Mouse (Mus musculus): ENCODE measurements around the gene Trafd1. TPM values are rescaled to one million over a fixed set of nuclear protein-coding genes. Genes with fewer than 3 reads are reported as not detected.

Trafd1 gene
- polyA plus RNA-seq, 1 experiment from 2014 or later = 37.5 TPM

DNA sequence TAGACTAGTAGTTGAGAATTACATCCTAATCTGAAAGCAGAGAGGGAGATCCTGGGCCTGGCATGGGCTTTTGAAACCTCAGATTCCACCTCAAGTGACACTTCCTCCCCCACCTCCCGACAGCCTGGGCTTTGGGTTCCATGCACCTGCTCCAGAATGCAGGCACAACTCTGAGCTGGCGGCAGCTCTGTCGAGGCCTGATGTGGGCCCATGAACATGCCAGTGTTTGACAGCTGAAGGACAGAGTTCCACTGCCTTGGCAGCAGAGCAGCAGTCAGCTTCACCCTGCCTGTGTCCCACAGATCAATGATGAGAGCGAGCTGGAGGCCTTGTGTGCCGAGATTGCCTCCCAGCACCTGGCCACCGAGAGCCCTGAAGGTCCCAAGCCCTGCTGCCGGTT is 22.0 kb downstream of the Trafd1 start:
- TF ChIP-seq CTCF (IDR thresholded peaks at IDR 0.05) = no peak
- DNase-seq (ENCODE audit: low read depth, low spot score) = no peak
- in situ Hi-C loops (cut with MboI; ENCODE audit: low pct_unique_long_range_greater_than_20kb) = no loop called here
- no peaks in the 10 kb centered on the region for H3K27me3 ChIP-seq
- CTCF ChIA-PET = no interaction called here
- ATAC-seq = no peak
- POLR2A ChIA-PET = no interaction called here

DNA sequence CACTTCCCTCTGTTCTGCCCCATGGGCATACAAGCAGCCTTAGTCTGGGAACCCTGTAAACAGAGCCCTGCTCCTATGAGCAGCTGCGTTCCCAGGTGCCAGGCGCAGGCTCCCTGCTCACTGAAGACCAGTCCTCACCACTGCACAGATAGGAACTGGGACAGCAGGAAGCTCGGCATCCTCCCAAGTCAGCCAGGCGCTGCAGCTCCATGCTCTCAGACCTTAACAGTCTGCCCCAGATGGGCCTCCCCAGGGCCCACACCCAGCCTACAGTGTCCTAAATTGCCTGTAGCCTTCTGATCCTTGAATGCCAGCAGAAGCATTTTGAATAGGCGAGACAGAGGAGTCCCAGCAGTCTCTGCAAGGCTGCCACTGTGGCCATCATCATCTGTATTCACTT is 23.7 kb downstream of the Trafd1 start:
- in situ Hi-C loops (cut with MboI; ENCODE audit: low pct_unique_long_range_greater_than_20kb) = no loop called here
- H3K27me3 ChIP-seq = no peaks in the 10 kb centered on the region
- no peak for TF ChIP-seq CTCF (IDR thresholded peaks at IDR 0.05)
- no peak for DNase-seq (ENCODE audit: low read depth, low spot score)
- POLR2A ChIA-PET = interaction anchor here (0.6 kb wide), 1 partner anchor 23 kb away, joined by 5 read pairs; no protein-coding TSS in a partner anchor
- CTCF ChIA-PET = no interaction called here
- ATAC-seq = no peak

DNA sequence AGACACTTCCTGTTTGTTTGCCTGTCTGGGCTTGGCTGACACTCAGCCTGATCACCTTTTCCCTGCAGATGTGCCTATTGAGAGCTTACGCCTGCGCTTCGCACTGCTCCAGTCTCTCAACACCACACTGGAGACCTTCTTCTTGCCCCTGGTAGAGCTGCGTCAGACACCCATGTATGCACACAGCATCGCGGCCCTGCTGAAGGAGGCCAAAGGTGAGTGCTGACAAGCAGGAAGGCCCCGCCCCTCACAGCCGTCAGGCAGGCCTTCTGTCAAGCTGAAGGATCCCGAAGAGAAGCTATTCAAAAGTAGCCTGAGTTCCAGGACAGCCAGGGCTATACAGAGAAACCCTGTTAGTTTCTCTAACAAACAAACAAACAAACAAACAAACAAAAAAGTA is 26.2 kb downstream of the Trafd1 start:
- CTCF ChIA-PET = interaction anchor here (1.0 to 1.4 kb wide), 4 partner anchors 13 to 34 kb away, joined by 3 to 4 read pairs (median 4); no protein-coding TSS in a partner anchor
- DNase-seq (ENCODE audit: low read depth, low spot score) (no peak), ATAC-seq (no peak)
- TF ChIP-seq CTCF (IDR thresholded peaks at IDR 0.05) = no peak
- H3K27me3 ChIP-seq = no peaks in the 10 kb centered on the region
- POLR2A ChIA-PET = no interaction called here
- in situ Hi-C loops (cut with MboI; ENCODE audit: low pct_unique_long_range_greater_than_20kb) = no loop called here

DNA sequence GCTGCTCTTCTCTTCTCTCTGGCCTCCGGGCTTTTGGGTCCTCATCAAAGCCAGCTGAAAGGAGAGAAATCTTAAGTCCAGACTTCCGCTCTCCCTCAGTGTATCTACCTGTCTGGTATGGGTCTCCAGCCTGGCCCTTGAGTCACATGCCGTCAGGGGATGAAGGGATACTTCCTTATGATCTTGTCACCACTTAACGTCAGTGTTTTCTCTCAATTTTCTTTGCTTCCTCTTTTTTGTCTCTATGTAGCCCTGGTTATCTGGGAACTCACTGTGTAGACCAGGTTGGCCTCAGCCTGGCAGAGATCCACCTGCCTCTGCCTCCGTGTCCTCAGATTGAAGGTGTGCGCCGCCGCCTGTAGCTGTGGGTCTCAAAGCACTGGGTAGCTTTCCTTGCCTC is 41.4 kb downstream of the Trafd1 start:
- DNase-seq (ENCODE audit: low read depth, low spot score) (no peak), ATAC-seq (no peak)
- POLR2A ChIA-PET = no interaction called here
- no peak for TF ChIP-seq CTCF (IDR thresholded peaks at IDR 0.05)
- CTCF ChIA-PET = no interaction called here
- H3K27me3 ChIP-seq = no peaks in the 10 kb centered on the region
- in situ Hi-C loops (cut with MboI; ENCODE audit: low pct_unique_long_range_greater_than_20kb) = no loop called here

DNA sequence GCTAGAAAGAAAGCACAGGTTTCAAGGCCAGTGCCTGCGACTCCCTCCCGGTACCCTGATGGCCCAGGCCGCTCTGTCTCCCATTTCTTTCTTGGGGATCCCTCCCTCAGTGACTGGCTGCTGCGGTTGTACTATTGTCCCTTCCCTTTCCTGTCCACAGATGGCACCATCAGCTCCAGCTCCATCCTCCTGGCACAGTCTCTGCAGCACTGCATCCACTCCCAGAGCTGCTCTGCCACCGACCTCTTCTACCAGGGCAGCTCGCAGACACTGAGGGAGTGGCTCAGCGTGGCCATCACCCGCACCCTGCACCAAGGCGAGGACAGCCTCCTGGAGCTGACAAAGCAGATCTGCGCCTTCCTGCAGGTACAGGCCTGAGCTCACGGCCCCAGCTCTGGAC is 42.9 kb downstream of the Trafd1 start:
- CTCF ChIA-PET = interaction anchor here (0.8 to 2.0 kb wide), 2 partner anchors 12 to 17 kb away, joined by 3 to 4 read pairs; no protein-coding TSS in a partner anchor
- DNase-seq (ENCODE audit: low read depth, low spot score) = no peak
- no peak for ATAC-seq
- POLR2A ChIA-PET = no interaction called here
- no peaks in the 10 kb centered on the region for H3K27me3 ChIP-seq
- TF ChIP-seq CTCF (IDR thresholded peaks at IDR 0.05) = no peak
- in situ Hi-C loops (cut with MboI; ENCODE audit: low pct_unique_long_range_greater_than_20kb) = no loop called here

DNA sequence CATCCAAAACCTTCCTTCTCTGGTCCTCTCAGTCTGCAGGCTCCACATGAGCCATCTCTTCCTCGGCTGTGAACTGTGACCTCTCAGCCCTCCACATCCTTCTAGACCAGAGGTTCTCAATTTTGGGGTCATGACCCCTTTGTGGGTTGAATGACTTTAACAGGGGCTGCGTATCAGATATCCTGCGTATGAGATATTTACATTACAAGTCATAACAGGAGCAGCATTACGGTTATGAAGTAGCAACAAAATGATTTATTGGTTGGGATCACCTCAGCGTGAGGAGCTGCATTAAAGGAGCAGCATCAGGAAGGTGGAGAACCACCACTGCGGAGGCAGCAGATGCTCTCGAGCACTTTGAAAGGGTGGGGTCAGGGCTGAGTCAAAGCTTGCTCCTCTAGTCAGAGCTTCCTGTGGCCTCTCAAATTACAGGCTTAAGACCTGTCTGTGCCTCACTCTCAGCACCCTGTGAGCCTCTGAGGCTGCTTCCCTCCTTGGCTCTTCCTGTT is 44.4 kb downstream of the Trafd1 start:
- CTCF ChIA-PET = interaction anchor here (1.4 to 2.0 kb wide), 2 partner anchors 12 to 18 kb away, joined by 3 to 4 read pairs; no protein-coding TSS in a partner anchor
- H3K27me3 ChIP-seq = no peaks in the 10 kb centered on the region
- in situ Hi-C loops (cut with MboI; ENCODE audit: low pct_unique_long_range_greater_than_20kb) = no loop called here
- TF ChIP-seq CTCF (IDR thresholded peaks at IDR 0.05) = no peak
- no peak for DNase-seq (ENCODE audit: low read depth, low spot score)
- POLR2A ChIA-PET = no interaction called here
- ATAC-seq = no peak

DNA sequence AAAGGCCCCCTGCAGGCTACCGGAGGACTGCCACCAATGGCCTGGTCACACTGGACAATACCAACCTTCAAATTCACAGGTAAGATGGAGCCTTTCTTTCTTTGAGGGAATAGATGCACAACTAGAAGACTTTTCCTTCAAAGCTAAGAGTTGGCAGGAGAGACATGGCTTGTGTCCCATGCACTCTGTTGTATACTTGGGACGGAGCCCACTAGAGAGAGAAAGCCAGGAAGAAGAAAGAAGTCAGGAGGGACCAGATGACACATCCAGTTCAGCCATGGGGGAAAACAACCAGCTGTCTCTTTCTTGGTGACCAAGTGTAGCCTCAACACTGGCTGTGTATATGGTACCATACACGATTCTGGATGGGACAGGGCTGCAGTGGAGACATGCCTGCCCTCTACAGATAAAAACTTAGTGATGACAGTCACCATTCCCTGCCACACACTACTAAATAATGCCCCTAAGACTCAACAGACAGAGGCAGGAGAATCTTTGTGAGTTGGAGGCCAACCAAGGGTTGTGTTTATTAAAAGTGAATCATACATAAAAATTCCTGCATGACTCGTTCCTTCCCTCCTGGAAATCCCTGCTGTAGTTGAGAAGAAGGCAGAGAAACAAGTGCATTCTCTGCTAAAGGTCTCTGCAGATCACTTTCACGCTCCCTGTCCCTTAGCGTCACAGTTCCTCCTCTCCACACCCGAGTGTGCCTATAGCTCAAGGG is 45.8 kb downstream of the Trafd1 start:
- no peak for ATAC-seq
- peak; percentile 9 for DNase-seq (ENCODE audit: low read depth, low spot score)
- ChIA-PET POLR2A (no interaction called here), CTCF (interaction anchor here (0.9 to 1.2 kb wide), 2 partner anchors 9 to 20 kb away, joined by 4 read pairs; no protein-coding TSS in a partner anchor)
- no peaks in the 10 kb centered on the region for H3K27me3 ChIP-seq
- no peak for TF ChIP-seq CTCF (IDR thresholded peaks at IDR 0.05)
- in situ Hi-C loops (cut with MboI; ENCODE audit: low pct_unique_long_range_greater_than_20kb) = no loop called here

DNA sequence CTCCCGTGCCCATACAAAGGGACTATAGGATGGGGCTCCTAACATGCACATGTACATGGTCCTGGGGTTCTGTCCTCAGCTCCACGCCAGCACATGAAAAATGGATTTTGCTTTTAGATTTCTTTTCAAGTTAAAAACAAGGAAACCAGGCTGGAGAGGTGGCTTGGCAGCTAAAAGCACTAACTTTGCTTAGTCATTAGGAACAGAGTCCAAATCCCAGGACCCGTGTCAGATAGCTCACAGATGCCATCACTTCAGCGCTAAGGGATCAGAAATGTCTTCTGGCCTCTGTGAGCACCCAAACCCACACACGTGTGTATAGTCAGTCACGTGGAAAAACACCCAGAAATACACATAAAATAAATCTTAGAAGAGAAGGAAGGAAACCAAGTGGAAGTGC is 48.7 kb downstream of the Trafd1 start:
- H3K27me3 ChIP-seq = no peaks in the 10 kb centered on the region
- in situ Hi-C loops (cut with MboI; ENCODE audit: low pct_unique_long_range_greater_than_20kb) = no loop called here
- ATAC-seq (no peak), DNase-seq (ENCODE audit: low read depth, low spot score) (no peak)
- POLR2A ChIA-PET = no interaction called here
- TF ChIP-seq CTCF (IDR thresholded peaks at IDR 0.05) = no peak
- CTCF ChIA-PET = no interaction called here

DNA sequence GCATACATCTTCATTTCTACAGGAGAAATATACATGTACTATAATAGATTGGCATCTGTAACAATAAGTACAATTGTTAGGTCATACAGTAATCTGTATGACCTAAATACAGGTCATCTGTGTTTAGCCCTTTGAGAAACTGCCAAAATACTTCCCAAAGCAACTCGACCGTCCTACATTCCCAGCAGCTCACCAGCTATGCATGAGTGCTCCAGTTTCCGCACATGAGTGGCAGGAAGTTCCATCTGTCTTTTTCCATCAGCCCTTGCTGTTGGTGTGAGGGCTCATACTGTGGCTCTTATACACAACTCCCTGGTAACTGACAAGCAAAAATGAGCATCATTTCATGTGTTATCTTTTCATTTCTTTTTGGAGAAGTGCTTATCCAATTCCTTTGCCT is 49.4 kb downstream of the Trafd1 start:
- peak; percentile 34 for DNase-seq (ENCODE audit: low read depth, low spot score)
- no peaks in the 10 kb centered on the region for H3K27me3 ChIP-seq
- CTCF ChIA-PET = interaction anchor here (1.8 kb wide), 1 partner anchor 19 kb away, joined by 3 read pairs; no protein-coding TSS in a partner anchor
- POLR2A ChIA-PET = no interaction called here
- ATAC-seq = no peak
- in situ Hi-C loops (cut with MboI; ENCODE audit: low pct_unique_long_range_greater_than_20kb) = no loop called here
- TF ChIP-seq CTCF (IDR thresholded peaks at IDR 0.05) = no peak

DNA sequence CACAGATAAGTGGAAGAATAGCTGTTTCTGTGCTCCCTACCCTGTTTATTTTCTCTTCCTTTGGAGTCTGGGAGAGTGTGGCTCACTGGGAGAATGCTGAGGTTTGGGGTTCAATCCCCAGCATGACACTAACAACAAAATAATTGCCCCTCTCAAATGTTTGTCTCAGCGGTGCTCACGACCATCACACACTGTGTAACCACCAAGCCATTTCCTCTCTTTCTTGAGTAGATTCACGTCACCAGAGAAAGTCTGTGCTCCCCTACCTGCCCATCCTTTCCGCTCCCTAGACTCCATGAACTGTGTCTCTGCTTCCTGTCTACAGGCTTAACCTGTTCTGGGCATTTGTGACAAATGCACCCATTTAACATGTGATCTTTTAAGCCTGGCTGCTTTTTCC is 50.0 kb downstream of the Trafd1 start:
- POLR2A ChIA-PET = no interaction called here
- H3K27me3 ChIP-seq = no peaks in the 10 kb centered on the region
- no peak for DNase-seq (ENCODE audit: low read depth, low spot score)
- in situ Hi-C loops (cut with MboI; ENCODE audit: low pct_unique_long_range_greater_than_20kb) = no loop called here
- no peak for ATAC-seq
- CTCF ChIA-PET = interaction anchor here (1.8 kb wide), 1 partner anchor 19 kb away, joined by 3 read pairs; no protein-coding TSS in a partner anchor
- no peak for TF ChIP-seq CTCF (IDR thresholded peaks at IDR 0.05)

DNA sequence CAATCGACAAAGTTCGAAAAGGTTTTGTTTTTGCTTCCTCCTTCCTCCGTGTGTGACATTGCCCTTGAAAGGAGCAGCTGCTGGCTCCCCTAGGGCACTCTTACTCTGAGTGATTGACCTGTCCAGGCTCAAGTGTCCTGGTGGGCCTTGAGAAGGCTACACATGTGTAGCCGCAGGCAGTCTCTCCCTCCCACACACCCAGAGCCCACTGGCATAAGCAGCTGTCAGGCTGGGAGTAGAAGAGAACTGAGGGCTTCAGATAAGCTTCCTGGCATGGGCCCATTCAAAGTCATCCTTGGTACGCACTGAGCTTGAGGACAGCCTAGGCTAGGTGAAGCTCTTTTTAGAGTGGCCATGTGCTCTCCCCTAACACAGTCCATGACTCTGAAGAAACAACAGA is 51.0 kb downstream of the Trafd1 start:
- no peak for ATAC-seq
- DNase-seq (ENCODE audit: low read depth, low spot score) = no peak
- in situ Hi-C loops (cut with MboI; ENCODE audit: low pct_unique_long_range_greater_than_20kb) = no loop called here
- no peak for TF ChIP-seq CTCF (IDR thresholded peaks at IDR 0.05)
- ChIA-PET CTCF (interaction anchor here (1.8 kb wide), 1 partner anchor 18 kb away, joined by 3 read pairs; no protein-coding TSS in a partner anchor), POLR2A (no interaction called here)
- no peaks in the 10 kb centered on the region for H3K27me3 ChIP-seq

All from Patski (cell line).